Mouse (Mus musculus): Measurements from ENCODE around the gene Sdk1. TPM values are rescaled to one million over a fixed set of nuclear protein-coding genes. Genes with fewer than 3 reads are reported as not detected.

Gene Sdk1
- total and polyA plus RNA-seq, 3 experiments = 0.33 to 1.0 (median 0.94) TPM

GRCm38 (mm10) chr5:142100176-142100575 lies 858.9 kb downstream of the Sdk1 start:
- intact Hi-C loops (cut with DNase I) = no loop called here
- DNase-seq = no peak
- Histone ChIP-seq H3K27me3 (ENCODE audit: control insufficient read depth, insufficient read depth, low read length) (no peaks in the 10 kb centered on the region), H3K79me2 (replicated peaks; ENCODE audit: control insufficient read depth, insufficient read depth, low read length) (no peaks in the 10 kb centered on the region), H3K27ac (no peak overlapping the region), H3K9ac (ENCODE audit: low read depth, low read length) (no peak overlapping the region), H3K4me1 (ENCODE audit: control insufficient read depth, insufficient read depth, low read length) (no peaks in the 10 kb centered on the region), H3K36me3 (ENCODE audit: control insufficient read depth, insufficient read depth, low read length) (no peaks in the 10 kb centered on the region), H3K4me3 (no peak overlapping the region)
- WGBS = 87% methylated on average over 7 of the region's 7 CpGs
- no peak for TF ChIP-seq POLR2A (IDR thresholded peaks at IDR 0.05; ENCODE audit: insufficient read depth, low read depth, low read length)
- TF ChIP-seq EP300 (IDR thresholded peaks at IDR 0.05; ENCODE audit: insufficient read depth, low read depth, low read length) = no peak

GRCm38 (mm10) chr5:142107434-142107833 lies 866.1 kb downstream of the Sdk1 start:
- TF ChIP-seq EP300 (IDR thresholded peaks at IDR 0.05; ENCODE audit: insufficient read depth, low read depth, low read length) (no peak), POLR2A (IDR thresholded peaks at IDR 0.05; ENCODE audit: insufficient read depth, low read depth, low read length) (no peak), CTCF (IDR thresholded peaks at IDR 0.05) (no peak)
- Histone ChIP-seq H3K4me1 (ENCODE audit: control insufficient read depth, insufficient read depth, low read length) (no peaks in the 10 kb centered on the region), H3K27me3 (ENCODE audit: control insufficient read depth, insufficient read depth, low read length) (no peaks in the 10 kb centered on the region), H3K9ac (ENCODE audit: low read depth, low read length) (no peak overlapping the region), H3K27ac (no peak overlapping the region), H3K4me3 (no peak overlapping the region), H3K36me3 (ENCODE audit: control insufficient read depth, insufficient read depth, low read length) (no peaks in the 10 kb centered on the region), H3K79me2 (replicated peaks; ENCODE audit: control insufficient read depth, insufficient read depth, low read length) (no peaks in the 10 kb centered on the region)
- intact Hi-C loops (cut with DNase I) = no loop called here
- WGBS = 86% methylated on average over 11 of the region's 11 CpGs
- DNase-seq = no peak

- no peak for DNase-seq
- H3K79me2 ChIP-seq (replicated peaks; ENCODE audit: control insufficient read depth, insufficient read depth, low read length) = no peaks in the 10 kb centered on the region
- H3K9ac ChIP-seq (ENCODE audit: low read depth, low read length) = no peak overlapping the region
- 89% methylated on average over 6 of the region's 6 CpGs for WGBS
- no peaks in the 10 kb centered on the region for H3K27me3 ChIP-seq (ENCODE audit: control insufficient read depth, insufficient read depth, low read length)
- H3K27ac ChIP-seq = no peak overlapping the region
- H3K36me3 ChIP-seq (ENCODE audit: control insufficient read depth, insufficient read depth, low read length) = no peaks in the 10 kb centered on the region
- H3K4me1 ChIP-seq (ENCODE audit: control insufficient read depth, insufficient read depth, low read length) = no peaks in the 10 kb centered on the region
- intact Hi-C loops (cut with DNase I) = no loop called here
- no peak for TF ChIP-seq CTCF (IDR thresholded peaks at IDR 0.05)
- no peak for TF ChIP-seq EP300 (IDR thresholded peaks at IDR 0.05; ENCODE audit: insufficient read depth, low read depth, low read length)
- no peak for TF ChIP-seq POLR2A (IDR thresholded peaks at IDR 0.05; ENCODE audit: insufficient read depth, low read depth, low read length)
- H3K4me3 ChIP-seq = no peak overlapping the region
Observed at GRCm38 (mm10) chr5:142111989-142112388, 870.7 kb downstream of the Sdk1 start.

- H3K4me1 ChIP-seq (ENCODE audit: control insufficient read depth, insufficient read depth, low read length) = no peaks in the 10 kb centered on the region
- no peak overlapping the region for H3K27ac ChIP-seq
- H3K4me3 ChIP-seq = no peak overlapping the region
- no peak for TF ChIP-seq POLR2A (IDR thresholded peaks at IDR 0.05; ENCODE audit: insufficient read depth, low read depth, low read length)
- no peak for TF ChIP-seq EP300 (IDR thresholded peaks at IDR 0.05; ENCODE audit: insufficient read depth, low read depth, low read length)
- no peak for TF ChIP-seq CTCF (IDR thresholded peaks at IDR 0.05)
- DNase-seq = no peak
- no peaks in the 10 kb centered on the region for H3K36me3 ChIP-seq (ENCODE audit: control insufficient read depth, insufficient read depth, low read length)
- H3K9ac ChIP-seq (ENCODE audit: low read depth, low read length) = no peak overlapping the region
- intact Hi-C loops (cut with DNase I) = no loop called here
- no peaks in the 10 kb centered on the region for H3K27me3 ChIP-seq (ENCODE audit: control insufficient read depth, insufficient read depth, low read length)
- H3K79me2 ChIP-seq (replicated peaks; ENCODE audit: control insufficient read depth, insufficient read depth, low read length) = no peaks in the 10 kb centered on the region
- 66% methylated on average over 18 of the region's 18 CpGs for WGBS
Observed at GRCm38 (mm10) chr5:142113210-142114175, 872.2 kb downstream of the Sdk1 start.

GRCm38 (mm10) chr5:142127779-142128178 lies 886.5 kb downstream of the Sdk1 start:
- WGBS = 79% methylated on average over 4 of the region's 4 CpGs
- Histone ChIP-seq H3K4me1 (ENCODE audit: control insufficient read depth, insufficient read depth, low read length) (no peaks in the 10 kb centered on the region), H3K9ac (ENCODE audit: low read depth, low read length) (no peak overlapping the region), H3K27me3 (ENCODE audit: control insufficient read depth, insufficient read depth, low read length) (no peaks in the 10 kb centered on the region), H3K27ac (no peak overlapping the region), H3K36me3 (ENCODE audit: control insufficient read depth, insufficient read depth, low read length) (no peaks in the 10 kb centered on the region), H3K4me3 (no peak overlapping the region), H3K79me2 (replicated peaks; ENCODE audit: control insufficient read depth, insufficient read depth, low read length) (no peaks in the 10 kb centered on the region)
- TF ChIP-seq EP300 (IDR thresholded peaks at IDR 0.05; ENCODE audit: insufficient read depth, low read depth, low read length) (no peak), POLR2A (IDR thresholded peaks at IDR 0.05; ENCODE audit: insufficient read depth, low read depth, low read length) (no peak), CTCF (IDR thresholded peaks at IDR 0.05) (no peak)
- intact Hi-C loops (cut with DNase I) = no loop called here
- DNase-seq = no peak

GRCm38 (mm10) chr5:142128181-142128611 lies 886.9 kb downstream of the Sdk1 start:
- no peak overlapping the region for H3K9ac ChIP-seq (ENCODE audit: low read depth, low read length)
- no peaks in the 10 kb centered on the region for H3K27me3 ChIP-seq (ENCODE audit: control insufficient read depth, insufficient read depth, low read length)
- no peaks in the 10 kb centered on the region for H3K79me2 ChIP-seq (replicated peaks; ENCODE audit: control insufficient read depth, insufficient read depth, low read length)
- H3K4me1 ChIP-seq (ENCODE audit: control insufficient read depth, insufficient read depth, low read length) = no peaks in the 10 kb centered on the region
- no peak for TF ChIP-seq POLR2A (IDR thresholded peaks at IDR 0.05; ENCODE audit: insufficient read depth, low read depth, low read length)
- no peak for TF ChIP-seq EP300 (IDR thresholded peaks at IDR 0.05; ENCODE audit: insufficient read depth, low read depth, low read length)
- no peak for TF ChIP-seq CTCF (IDR thresholded peaks at IDR 0.05)
- intact Hi-C loops (cut with DNase I) = no loop called here
- DNase-seq = no peak
- 66% methylated on average over 5 of the region's 5 CpGs for WGBS
- no peak overlapping the region for H3K27ac ChIP-seq
- no peak overlapping the region for H3K4me3 ChIP-seq
- H3K36me3 ChIP-seq (ENCODE audit: control insufficient read depth, insufficient read depth, low read length) = no peaks in the 10 kb centered on the region

Data from heart, adult 2 months (tissue).